Mouse (Mus musculus) limb, embryonic 13.5 days (tissue): ENCODE measurements around the gene Rsc1a1. TPM values are rescaled to one million over a fixed set of nuclear protein-coding genes. Genes with fewer than 3 reads are reported as not detected.

Source experiments
- ATAC-seq: fragments of 200-750 bp; cut with Nextera tagmentation; 2 replicates; pipeline ENCODE4 v1.8.0; 2017; ENCODE audit warnings: low read depth, moderate number of reproducible peaks, moderate TSS enrichment; ENCODE audit not compliant: low FRiP score
- H3K27ac ChIP-seq: fragments of 300-500 bp; sonication (generic); 2 replicates; pipeline ENCODE4 v1.5.1; 2015; ENCODE audit warnings: inconsistent platforms, mild to moderate bottlenecking, moderate library complexity
- H3K27me3 ChIP-seq: fragments of 300-500 bp; sonication (generic); 2 replicates; pipeline ENCODE4 v1.6.1; 2015; ENCODE audit warnings: mild to moderate bottlenecking, inconsistent platforms
- H3K36me3 ChIP-seq: fragments of 300-500 bp; sonication (generic); 2 replicates; pipeline ENCODE4 v1.6.1; 2015; ENCODE audit warnings: inconsistent platforms, mild to moderate bottlenecking, moderate library complexity
- H3K4me1 ChIP-seq: fragments of 300-500 bp; sonication (generic); 2 replicates; pipeline ENCODE4 v1.6.1; 2015; ENCODE audit warnings: inconsistent platforms
- H3K4me2 ChIP-seq: fragments of 300-500 bp; sonication (generic); replicated peaks from 2 replicates; pipeline ENCODE4 v1.6.1; 2015; ENCODE audit warnings: inconsistent platforms, mild to moderate bottlenecking, moderate library complexity
- H3K4me3 ChIP-seq: fragments of 300-500 bp; sonication (generic); 2 replicates; pipeline ENCODE4 v1.5.1; 2015; ENCODE audit warnings: moderate library complexity, mild to moderate bottlenecking, inconsistent platforms
- H3K9ac ChIP-seq: fragments of 300-500 bp; sonication (generic); 2 replicates; pipeline ENCODE4 v1.6.1; 2015; ENCODE audit warnings: mild to moderate bottlenecking, inconsistent platforms
- H3K9me3 ChIP-seq: fragments of 300-500 bp; sonication (generic); 2 replicates; pipeline ENCODE4 v1.6.1; 2016; ENCODE audit warnings: inconsistent platforms
- WGBS: fragments of 180-500 bp; shearing (Covaris S2); methylation state at CpG from one replicate; pipeline ENCODE4 v1.1.7; 2015; 5-methylcytosine and 5-hydroxymethylcytosine counted together
- polyA plus RNA-seq: library from polyadenylated mRNA; unstranded; fragments of >200 nt; fragmentation: Nextera tagmentation; extraction: Ambion mirVana; gene quantifications from 2 replicates; pipeline ENCODE4 v1.2.1, GENCODE M21; 2015

The Rsc1a1 gene
- polyA plus RNA-seq, 1 experiment from 2014 or later, result 1.3 TPM

- Histone ChIP-seq H3K27ac (no peak overlapping the region), H3K27me3 (no peaks in the 10 kb centered on the region), H3K36me3 (peaks cover 60% of the 10 kb centered on the region), H3K4me1 (peaks cover 28% of the 10 kb centered on the region), H3K4me3 (no peak overlapping the region), H3K9ac (no peak overlapping the region), H3K9me3 (no peaks in the 10 kb centered on the region), H3K4me2 (no peak overlapping the region)
- ATAC-seq, result no peak
- 94% methylated on average over 6 of the region's 6 CpGs for WGBS
Observed at GRCm38 (mm10) chr4:141651286-141651685, 34.1 kb downstream of the Rsc1a1 start.

GRCm38 (mm10) chr4:141649244-141649643 is 36.2 kb downstream of the Rsc1a1 start:
- peak overlapping the region; percentile 88 for H3K27ac ChIP-seq
- peak; percentile 66; the same call in 1 of the 2 replicates for ATAC-seq

GRCm38 (mm10) chr4:141648262-141648661 is 37.1 kb downstream of the Rsc1a1 start:
- H3K9ac ChIP-seq, result no peak overlapping the region
- no peaks in the 10 kb centered on the region for H3K27me3 ChIP-seq
- no peak overlapping the region for H3K4me2 ChIP-seq
- H3K27ac ChIP-seq, result no peak overlapping the region; the same call in 1 of the 2 replicates
- H3K4me3 ChIP-seq, result no peak overlapping the region
- H3K9me3 ChIP-seq, result no peaks in the 10 kb centered on the region
- 89% methylated on average over 5 of the region's 5 CpGs for WGBS
- peaks cover 33% of the 10 kb centered on the region for H3K36me3 ChIP-seq
- no peak for ATAC-seq
- H3K4me1 ChIP-seq, result peaks cover 36% of the 10 kb centered on the region

More at GRCm38 (mm10) chr4:141649244-141649643, 36.2 kb downstream of the Rsc1a1 start:
- H3K9me3 ChIP-seq, result no peaks in the 10 kb centered on the region
- peak overlapping the region; percentile 10; the same call in 1 of the 2 replicates for H3K4me3 ChIP-seq
- H3K27me3 ChIP-seq, result no peaks in the 10 kb centered on the region
- WGBS, result 58% methylated on average over 6 of the region's 6 CpGs
- H3K9ac ChIP-seq, result 0 out of 2 replicates have a peak overlapping the region, but pooled peaks have one; percentile 13
- H3K4me1 ChIP-seq, result peaks cover 28% of the 10 kb centered on the region
- peak overlapping the region; percentile 46 for H3K4me2 ChIP-seq
- peaks cover 43% of the 10 kb centered on the region for H3K36me3 ChIP-seq

GRCm38 (mm10) chr4:141647187-141647586 is 38.2 kb downstream of the Rsc1a1 start:
- 67% methylated on average over 3 of the region's 3 CpGs for WGBS
- H3K27ac ChIP-seq, result no peak overlapping the region
- H3K36me3 ChIP-seq, result peaks cover 31% of the 10 kb centered on the region
- no peak overlapping the region for H3K4me2 ChIP-seq
- no peaks in the 10 kb centered on the region for H3K27me3 ChIP-seq
- H3K9ac ChIP-seq, result no peak overlapping the region
- no peak overlapping the region for H3K4me3 ChIP-seq
- H3K4me1 ChIP-seq, result peaks cover 37% of the 10 kb centered on the region
- H3K9me3 ChIP-seq, result no peaks in the 10 kb centered on the region
- no peak for ATAC-seq

GRCm38 (mm10) chr4:141645988-141646387 is 39.4 kb downstream of the Rsc1a1 start:
- WGBS, result 91% methylated on average over 8 of the region's 8 CpGs
- Histone ChIP-seq H3K4me2 (no peak overlapping the region), H3K4me1 (peaks cover 37% of the 10 kb centered on the region)

GRCm38 (mm10) chr4:141643118-141643855 is 42.1 kb downstream of the Rsc1a1 start:
- no peak overlapping the region for H3K4me3 ChIP-seq
- H3K9ac ChIP-seq, result no peak overlapping the region
- no peak overlapping the region for H3K4me2 ChIP-seq
- no peak overlapping the region; the same call in 1 of the 2 replicates for H3K27ac ChIP-seq
- no peaks in the 10 kb centered on the region for H3K27me3 ChIP-seq
- peaks cover 11% of the 10 kb centered on the region for H3K4me1 ChIP-seq
- ATAC-seq, result peak; percentile 45; the same call in 1 of the 2 replicates
- 59% methylated on average over 7 of the region's 7 CpGs for WGBS
- no peaks in the 10 kb centered on the region for H3K9me3 ChIP-seq
- peaks cover 48% of the 10 kb centered on the region for H3K36me3 ChIP-seq

More at GRCm38 (mm10) chr4:141645988-141646387, 39.4 kb downstream of the Rsc1a1 start:
- peaks cover 35% of the 10 kb centered on the region for H3K36me3 ChIP-seq
- no peaks in the 10 kb centered on the region for H3K9me3 ChIP-seq
- H3K27ac ChIP-seq, result no peak overlapping the region
- H3K9ac ChIP-seq, result no peak overlapping the region
- no peaks in the 10 kb centered on the region for H3K27me3 ChIP-seq
- ATAC-seq, result no peak
- H3K4me3 ChIP-seq, result no peak overlapping the region

GRCm38 (mm10) chr4:141641961-141642811 is 43.2 kb downstream of the Rsc1a1 start:
- no peaks in the 10 kb centered on the region for H3K9me3 ChIP-seq
- WGBS, result 88% methylated on average over 25 of the region's 25 CpGs
- H3K36me3 ChIP-seq, result peaks cover 57% of the 10 kb centered on the region
- H3K27ac ChIP-seq, result no peak overlapping the region
- H3K4me1 ChIP-seq, result peaks cover 9% of the 10 kb centered on the region
- no peak overlapping the region for H3K4me3 ChIP-seq
- no peaks in the 10 kb centered on the region for H3K27me3 ChIP-seq
- ATAC-seq, result no peak
- H3K4me2 ChIP-seq, result no peak overlapping the region
- H3K9ac ChIP-seq, result no peak overlapping the region

GRCm38 (mm10) chr4:141641353-141641771 is 44.0 kb downstream of the Rsc1a1 start:
- Histone ChIP-seq H3K36me3 (peaks cover 60% of the 10 kb centered on the region), H3K4me3 (no peak overlapping the region), H3K27me3 (no peaks in the 10 kb centered on the region), H3K27ac (no peak overlapping the region), H3K9me3 (no peaks in the 10 kb centered on the region), H3K9ac (no peak overlapping the region), H3K4me1 (peaks cover 9% of the 10 kb centered on the region), H3K4me2 (no peak overlapping the region)
- 94% methylated on average over 7 of the region's 7 CpGs for WGBS
- ATAC-seq, result no peak

- H3K4me3 ChIP-seq, result no peak overlapping the region
- H3K36me3 ChIP-seq, result peaks cover 79% of the 10 kb centered on the region
- H3K9ac ChIP-seq, result no peak overlapping the region
- WGBS, result 75% methylated on average over 11 of the region's 11 CpGs
- no peaks in the 10 kb centered on the region for H3K9me3 ChIP-seq
- no peak for ATAC-seq
- H3K27me3 ChIP-seq, result no peaks in the 10 kb centered on the region
- H3K27ac ChIP-seq, result no peak overlapping the region
- H3K4me2 ChIP-seq, result no peak overlapping the region
- peaks cover 9% of the 10 kb centered on the region for H3K4me1 ChIP-seq
Observed at GRCm38 (mm10) chr4:141639474-141639873, 45.9 kb downstream of the Rsc1a1 start.

- no peak overlapping the region for H3K4me3 ChIP-seq
- ATAC-seq, result no peak
- no peak overlapping the region for H3K4me2 ChIP-seq
- no peaks in the 10 kb centered on the region for H3K27me3 ChIP-seq
- no peaks in the 10 kb centered on the region for H3K9me3 ChIP-seq
- H3K9ac ChIP-seq, result no peak overlapping the region
- 91% methylated on average over 5 of the region's 5 CpGs for WGBS
- no peaks in the 10 kb centered on the region for H3K4me1 ChIP-seq
- H3K36me3 ChIP-seq, result peaks cover 94% of the 10 kb centered on the region
- no peak overlapping the region for H3K27ac ChIP-seq
Observed at GRCm38 (mm10) chr4:141636693-141637092, 48.7 kb downstream of the Rsc1a1 start.

GRCm38 (mm10) chr4:141635991-141636390 is 49.4 kb downstream of the Rsc1a1 start:
- no peak for ATAC-seq
- Histone ChIP-seq H3K9ac (no peak overlapping the region), H3K4me3 (no peak overlapping the region), H3K9me3 (no peaks in the 10 kb centered on the region), H3K27ac (no peak overlapping the region), H3K4me1 (no peaks in the 10 kb centered on the region), H3K4me2 (no peak overlapping the region), H3K36me3 (peaks cover 94% of the 10 kb centered on the region), H3K27me3 (no peaks in the 10 kb centered on the region)
- WGBS, result 60% methylated on average over 9 of the region's 9 CpGs
